Mouse (Mus musculus): ENCODE measurements around the gene Fbxw7. TPM values are rescaled to one million over a fixed set of nuclear protein-coding genes. Genes with fewer than 3 reads are reported as not detected.

The Fbxw7 gene
- polyA plus RNA-seq, 1 experiment from 2014 or later = 9.4 TPM

GRCm38 (mm10) chr3:84829366-84829765 lies 14.3 kb downstream of the Fbxw7 start:
- Histone ChIP-seq H3K27ac (no peak overlapping the region), H3K27me3 (no peaks in the 10 kb centered on the region), H3K4me3 (no peak overlapping the region), H3K9me3 (no peaks in the 10 kb centered on the region), H3K4me2 (no peak overlapping the region), H3K4me1 (no peaks in the 10 kb centered on the region), H3K9ac (no peak overlapping the region), H3K36me3 (no peaks in the 10 kb centered on the region)
- WGBS = 63% methylated on average over 1 of the region's 1 CpGs
- no peak for ATAC-seq (ENCODE audit: borderline replicate concordance, extremely low read depth, low FRiP score, low TSS enrichment)

- 56% methylated on average over 5 of the region's 5 CpGs for WGBS
- H3K4me1 ChIP-seq = peaks cover 9% of the 10 kb centered on the region
- H3K27ac ChIP-seq = no peak overlapping the region
- no peaks in the 10 kb centered on the region for H3K9me3 ChIP-seq
- H3K4me2 ChIP-seq = no peak overlapping the region
- no peak for ATAC-seq (ENCODE audit: borderline replicate concordance, extremely low read depth, low FRiP score, low TSS enrichment)
- no peak overlapping the region for H3K9ac ChIP-seq
- no peaks in the 10 kb centered on the region for H3K27me3 ChIP-seq
- H3K36me3 ChIP-seq = no peaks in the 10 kb centered on the region
- H3K4me3 ChIP-seq = no peak overlapping the region
These were observed 21.0 kb downstream of the Fbxw7 start for GRCm38 (mm10) chr3:84836029-84836428.

GRCm38 (mm10) chr3:84837984-84838383 lies 22.9 kb downstream of the Fbxw7 start:
- no peak overlapping the region for H3K9ac ChIP-seq
- 87% methylated on average over 3 of the region's 3 CpGs for WGBS
- peaks cover 9% of the 10 kb centered on the region for H3K4me1 ChIP-seq
- H3K36me3 ChIP-seq = no peaks in the 10 kb centered on the region
- no peaks in the 10 kb centered on the region for H3K27me3 ChIP-seq
- no peak for ATAC-seq (ENCODE audit: borderline replicate concordance, extremely low read depth, low FRiP score, low TSS enrichment)
- H3K4me2 ChIP-seq = no peak overlapping the region
- H3K27ac ChIP-seq = no peak overlapping the region
- H3K9me3 ChIP-seq = no peaks in the 10 kb centered on the region
- no peak overlapping the region for H3K4me3 ChIP-seq

GRCm38 (mm10) chr3:84839499-84839898 lies 24.4 kb downstream of the Fbxw7 start:
- H3K9me3 ChIP-seq = no peaks in the 10 kb centered on the region
- H3K27ac ChIP-seq = no peak overlapping the region
- 55% methylated on average over 5 of the region's 5 CpGs for WGBS
- no peaks in the 10 kb centered on the region for H3K36me3 ChIP-seq
- H3K9ac ChIP-seq = no peak overlapping the region
- no peak for ATAC-seq (ENCODE audit: borderline replicate concordance, extremely low read depth, low FRiP score, low TSS enrichment)
- no peak overlapping the region for H3K4me2 ChIP-seq
- peaks cover 9% of the 10 kb centered on the region for H3K4me1 ChIP-seq
- H3K27me3 ChIP-seq = no peaks in the 10 kb centered on the region
- H3K4me3 ChIP-seq = no peak overlapping the region

- H3K9ac ChIP-seq = no peak overlapping the region
- 81% methylated on average over 4 of the region's 4 CpGs for WGBS
- no peak for ATAC-seq (ENCODE audit: borderline replicate concordance, extremely low read depth, low FRiP score, low TSS enrichment)
- no peak overlapping the region for H3K4me3 ChIP-seq
- peaks cover 9% of the 10 kb centered on the region for H3K4me1 ChIP-seq
- no peaks in the 10 kb centered on the region for H3K9me3 ChIP-seq
- H3K4me2 ChIP-seq = no peak overlapping the region
- H3K36me3 ChIP-seq = no peaks in the 10 kb centered on the region
- H3K27ac ChIP-seq = no peak overlapping the region
- no peaks in the 10 kb centered on the region for H3K27me3 ChIP-seq
These were observed 26.2 kb downstream of the Fbxw7 start for GRCm38 (mm10) chr3:84841271-84841670.

- Histone ChIP-seq H3K9me3 (no peaks in the 10 kb centered on the region), H3K4me2 (no peak overlapping the region)
- 61% methylated on average over 2 of the region's 2 CpGs for WGBS
These were observed 27.7 kb downstream of the Fbxw7 start for GRCm38 (mm10) chr3:84842793-84843192.

GRCm38 (mm10) chr3:84843594-84843993 lies 28.5 kb downstream of the Fbxw7 start:
- ATAC-seq (ENCODE audit: borderline replicate concordance, extremely low read depth, low FRiP score, low TSS enrichment) = no peak
- H3K9me3 ChIP-seq = no peaks in the 10 kb centered on the region
- H3K4me3 ChIP-seq = no peak overlapping the region
- peaks cover 9% of the 10 kb centered on the region for H3K4me1 ChIP-seq
- H3K36me3 ChIP-seq = no peaks in the 10 kb centered on the region
- 28% methylated on average over 1 of the region's 1 CpGs for WGBS
- no peak overlapping the region for H3K9ac ChIP-seq
- no peak overlapping the region for H3K4me2 ChIP-seq
- no peaks in the 10 kb centered on the region for H3K27me3 ChIP-seq
- no peak overlapping the region for H3K27ac ChIP-seq

More at GRCm38 (mm10) chr3:84842793-84843192, 27.7 kb downstream of the Fbxw7 start:
- no peak for ATAC-seq (ENCODE audit: borderline replicate concordance, extremely low read depth, low FRiP score, low TSS enrichment)
- H3K4me1 ChIP-seq = peaks cover 9% of the 10 kb centered on the region
- H3K9ac ChIP-seq = no peak overlapping the region
- no peaks in the 10 kb centered on the region for H3K27me3 ChIP-seq
- H3K4me3 ChIP-seq = no peak overlapping the region
- no peak overlapping the region for H3K27ac ChIP-seq
- H3K36me3 ChIP-seq = no peaks in the 10 kb centered on the region

GRCm38 (mm10) chr3:84848798-84849197 lies 33.7 kb downstream of the Fbxw7 start:
- ATAC-seq (ENCODE audit: borderline replicate concordance, extremely low read depth, low FRiP score, low TSS enrichment) = no peak
- 68% methylated on average over 4 of the region's 4 CpGs for WGBS
- H3K9ac ChIP-seq = no peak overlapping the region
- H3K27me3 ChIP-seq = no peaks in the 10 kb centered on the region
- no peaks in the 10 kb centered on the region for H3K36me3 ChIP-seq
- H3K4me2 ChIP-seq = no peak overlapping the region
- H3K4me1 ChIP-seq = peaks cover 15% of the 10 kb centered on the region; the same call in 1 of the 2 replicates
- H3K27ac ChIP-seq = no peak overlapping the region
- H3K9me3 ChIP-seq = no peaks in the 10 kb centered on the region
- H3K4me3 ChIP-seq = no peak overlapping the region

- ATAC-seq (ENCODE audit: borderline replicate concordance, extremely low read depth, low FRiP score, low TSS enrichment) = no peak
- Histone ChIP-seq H3K27me3 (no peaks in the 10 kb centered on the region), H3K4me3 (no peak overlapping the region), H3K9ac (no peak overlapping the region), H3K27ac (no peak overlapping the region), H3K4me2 (no peak overlapping the region), H3K4me1 (peaks cover 15% of the 10 kb centered on the region; the same call in 1 of the 2 replicates), H3K9me3 (no peaks in the 10 kb centered on the region), H3K36me3 (no peaks in the 10 kb centered on the region)
- 91% methylated on average over 1 of the region's 1 CpGs for WGBS
These were observed 35.4 kb downstream of the Fbxw7 start for GRCm38 (mm10) chr3:84850418-84850817.

- no peak overlapping the region; the same call in 1 of the 2 replicates for H3K27ac ChIP-seq
- no peak for ATAC-seq (ENCODE audit: borderline replicate concordance, extremely low read depth, low FRiP score, low TSS enrichment)
- 20% methylated on average over 1 of the region's 1 CpGs for WGBS
These were observed 36.7 kb downstream of the Fbxw7 start for GRCm38 (mm10) chr3:84851801-84852200.

GRCm38 (mm10) chr3:84852877-84853276 lies 37.8 kb downstream of the Fbxw7 start:
- Histone ChIP-seq H3K27ac (no peak overlapping the region), H3K4me2 (no peak overlapping the region), H3K9ac (no peak overlapping the region), H3K9me3 (no peaks in the 10 kb centered on the region), H3K4me3 (no peak overlapping the region), H3K36me3 (no peaks in the 10 kb centered on the region), H3K4me1 (peaks cover 17% of the 10 kb centered on the region), H3K27me3 (no peaks in the 10 kb centered on the region)
- peak; percentile 42; the same call in 1 of the 2 replicates for ATAC-seq (ENCODE audit: borderline replicate concordance, extremely low read depth, low FRiP score, low TSS enrichment)
- WGBS = 71% methylated on average over 7 of the region's 7 CpGs

More at GRCm38 (mm10) chr3:84851801-84852200, 36.7 kb downstream of the Fbxw7 start:
- Histone ChIP-seq H3K36me3 (no peaks in the 10 kb centered on the region), H3K9me3 (no peaks in the 10 kb centered on the region), H3K9ac (no peak overlapping the region), H3K27me3 (no peaks in the 10 kb centered on the region), H3K4me1 (peaks cover 15% of the 10 kb centered on the region; the same call in 1 of the 2 replicates), H3K4me3 (no peak overlapping the region), H3K4me2 (no peak overlapping the region)

- Histone ChIP-seq H3K9me3 (no peaks in the 10 kb centered on the region), H3K4me1 (peaks cover 18% of the 10 kb centered on the region), H3K4me2 (no peak overlapping the region), H3K36me3 (no peaks in the 10 kb centered on the region), H3K4me3 (no peak overlapping the region), H3K27me3 (no peaks in the 10 kb centered on the region), H3K27ac (no peak overlapping the region), H3K9ac (no peak overlapping the region)
- ATAC-seq (ENCODE audit: borderline replicate concordance, extremely low read depth, low FRiP score, low TSS enrichment) = no peak
- 87% methylated on average over 1 of the region's 1 CpGs for WGBS
These were observed 39.4 kb downstream of the Fbxw7 start for GRCm38 (mm10) chr3:84854440-84854839.

GRCm38 (mm10) chr3:84860669-84861068 lies 45.6 kb downstream of the Fbxw7 start:
- Histone ChIP-seq H3K9ac (no peak overlapping the region), H3K9me3 (no peaks in the 10 kb centered on the region), H3K27ac (no peak overlapping the region), H3K4me3 (no peak overlapping the region), H3K36me3 (no peaks in the 10 kb centered on the region), H3K4me2 (no peak overlapping the region), H3K4me1 (peaks cover 11% of the 10 kb centered on the region), H3K27me3 (no peaks in the 10 kb centered on the region)
- 83% methylated on average over 1 of the region's 1 CpGs for WGBS
- no peak for ATAC-seq (ENCODE audit: borderline replicate concordance, extremely low read depth, low FRiP score, low TSS enrichment)
